Mouse (Mus musculus) left cerebral cortex, adult 18-20 months (tissue): ENCODE results near the gene Dcp1b. TPM values are rescaled to one million over a fixed set of nuclear protein-coding genes. Genes with fewer than 3 reads are reported as not detected.

Experiments
- DNase-seq, 2 experiments: peaks; one replicate each; pipeline ENCODE4 v3.0.0; 2021 to 2022; ENCODE audit warnings: low spot score in 2 of 2, mixed read lengths in 1 of 2
- total RNA-seq, 2 experiments: library from RNA; stranded (reverse); gene quantifications; 2 replicates each; pipeline ENCODE4 v1.2.3; 2021

Gene Dcp1b
- total RNA-seq, 2 experiments from 2014 or later, result 17.4 to 17.8 TPM

DNA sequence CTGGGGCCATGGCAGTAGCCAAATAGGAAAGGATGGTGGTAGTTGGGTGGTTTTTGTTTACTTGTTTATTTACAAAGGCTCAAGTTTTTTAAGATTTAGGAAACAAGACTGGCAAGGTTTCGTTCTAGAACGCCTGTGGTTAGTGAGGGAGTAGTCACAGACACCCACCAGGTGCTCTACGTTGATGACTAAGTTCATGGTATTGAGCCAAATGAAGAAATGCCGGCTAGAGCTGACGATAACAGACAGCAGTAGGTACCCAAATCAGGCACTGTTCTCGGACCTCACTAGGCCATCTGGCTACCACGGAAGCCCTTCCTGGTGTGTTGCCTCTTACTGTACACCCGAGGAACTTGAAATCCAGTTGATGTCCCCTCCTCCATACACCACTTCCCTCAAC is 51.9 kb downstream of the Dcp1b start:
- DNase-seq, result no peak

GRCm38 (mm10) chr6:119228861-119229603 is 54.0 kb downstream of the Dcp1b start:
- DNase-seq, result peak in 1 of 2 experiments; percentile 55

DNA sequence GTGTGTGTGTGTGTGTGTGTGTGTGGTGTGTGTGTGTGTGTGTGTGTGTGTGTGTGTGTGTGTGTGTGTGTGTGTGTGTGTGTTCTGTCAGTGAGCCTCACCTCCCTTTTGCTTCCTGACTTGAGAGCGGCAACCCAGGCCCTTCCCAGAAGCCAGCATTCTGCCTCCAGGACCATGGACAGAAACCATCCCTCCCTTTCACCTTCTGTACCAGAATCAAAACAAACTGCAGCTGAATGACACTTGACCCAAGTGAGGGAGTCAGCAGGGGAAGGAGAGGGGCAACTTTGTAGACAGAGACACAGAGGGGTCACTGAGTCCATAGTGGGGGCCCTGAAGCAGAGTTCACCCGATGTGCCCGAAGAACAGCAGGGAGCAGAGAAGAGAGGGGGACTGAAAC is 58.0 kb downstream of the Dcp1b start:
- no peak for DNase-seq

GRCm38 (mm10) chr6:119235441-119235840 is 60.4 kb downstream of the Dcp1b start:
- DNase-seq, result no peak

GRCm38 (mm10) chr6:119236241-119236640 is 61.2 kb downstream of the Dcp1b start, which contains the start of gene Cacna2d4:
Gene Cacna2d4 (plus strand): TSS chr6:119236526.
- DNase-seq, result no peak

GRCm38 (mm10) chr6:119237427-119237989 is 62.5 kb downstream of the Dcp1b start:
- DNase-seq, result peak; percentile 61

GRCm38 (mm10) chr6:119239341-119240005 is 64.4 kb downstream of the Dcp1b start:
- DNase-seq, result no peak

DNA sequence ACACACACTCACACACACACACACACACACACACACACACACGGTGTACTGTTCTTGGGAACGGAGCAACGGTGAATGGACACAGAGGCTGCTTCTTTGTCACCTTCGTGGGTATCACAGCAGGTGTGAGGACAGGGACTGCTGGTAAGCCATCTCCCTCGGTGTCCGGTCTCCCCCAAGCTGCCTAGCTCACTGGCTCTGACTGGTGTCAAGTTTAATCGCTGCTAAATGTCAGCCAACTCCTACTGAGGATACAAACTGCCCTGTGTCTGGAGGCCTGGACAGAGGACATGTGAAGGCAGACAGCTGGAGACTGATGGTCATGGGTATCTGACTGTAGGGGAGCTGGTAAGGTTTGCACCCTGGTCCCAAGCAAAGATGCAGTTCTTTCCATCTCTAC is 65.2 kb downstream of the Dcp1b start:
- DNase-seq, result no peak

GRCm38 (mm10) chr6:119240871-119241705 is 66.0 kb downstream of the Dcp1b start:
- no peak for DNase-seq

GRCm38 (mm10) chr6:119246082-119246481 is 71.0 kb downstream of the Dcp1b start:
- no peak for DNase-seq

DNA sequence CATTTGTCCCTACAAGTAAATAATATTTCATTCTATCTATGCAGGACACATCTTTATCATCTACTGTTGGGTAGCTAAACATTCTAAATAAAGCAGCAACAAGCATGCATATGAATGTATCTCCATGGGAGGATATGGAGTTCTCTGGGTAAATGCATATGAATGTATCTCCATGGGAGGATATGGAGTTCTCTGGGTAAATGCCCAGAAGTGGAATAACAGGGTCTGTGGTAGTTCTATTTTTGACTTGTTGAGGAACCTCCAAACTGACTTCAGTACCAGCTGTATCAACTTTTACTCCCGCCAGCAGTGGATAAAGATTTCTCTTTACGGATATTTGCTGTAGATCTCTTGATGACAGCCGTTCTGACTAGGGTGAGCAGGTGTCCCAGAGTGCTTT is 73.5 kb downstream of the Dcp1b start:
- no peak for DNase-seq

DNA sequence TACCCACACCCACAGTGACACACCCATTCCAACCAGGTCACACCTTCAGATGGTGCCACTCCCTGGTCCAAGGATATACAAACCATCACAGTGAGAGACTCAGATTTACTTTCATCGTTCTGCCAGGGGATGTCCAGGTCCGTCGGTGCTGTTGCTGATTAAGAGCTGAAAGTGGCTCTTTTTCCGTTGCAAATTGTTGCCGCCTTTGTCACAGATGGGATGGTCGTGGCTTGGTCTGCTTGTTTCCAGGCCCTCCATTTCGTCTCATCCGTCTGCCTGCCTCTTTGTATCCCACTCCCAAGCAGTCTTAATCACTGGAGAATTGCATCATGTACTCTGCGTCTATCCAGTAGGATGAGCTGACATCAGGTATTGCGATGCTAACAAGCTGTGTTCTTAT is 74.7 kb downstream of the Dcp1b start:
- no peak for DNase-seq

DNA sequence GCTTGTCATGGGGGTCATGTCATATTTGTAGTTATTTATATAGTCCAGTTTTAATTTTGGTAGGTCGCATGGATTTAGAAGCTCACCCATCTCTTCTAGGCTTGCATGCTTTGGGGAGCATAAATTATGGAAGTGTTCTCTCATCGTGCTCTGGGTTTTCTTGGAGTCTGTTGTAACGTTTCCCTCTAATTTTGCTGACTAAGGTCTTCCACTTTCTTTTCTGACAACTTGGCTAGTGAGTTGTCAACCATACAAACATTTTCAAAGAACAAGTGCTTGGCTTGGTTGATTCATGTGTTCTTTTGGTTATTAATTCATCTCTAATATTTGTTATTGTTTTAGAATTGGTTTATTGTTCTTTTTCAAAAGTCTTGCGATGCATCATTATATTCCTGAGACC is 76.7 kb downstream of the Dcp1b start:
- DNase-seq, result no peak

Other genes starting within 250 kb of the Dcp1b start
- gene Cacna1c, start 21.2 kb downstream of the Dcp1b start, total RNA-seq, result 10 to 100 TPM; 53.4 to 54.5 TPM
- 1 to 10 TPM; 1.7 to 3.1 TPM for gene Cacna2d4, start 61.3 kb downstream of the Dcp1b start, total RNA-seq
- gene Lrtm2, start 155.5 kb downstream of the Dcp1b start, total RNA-seq, result 10 to 100 TPM; 68.4 to 71.3 TPM
- 10 to 100 TPM; 39.3 to 40.0 TPM for gene Adipor2, start 242.5 kb downstream of the Dcp1b start, total RNA-seq